Mouse (Mus musculus): Measurements from ENCODE around the gene Depp1. TPM values are rescaled to one million over a fixed set of nuclear protein-coding genes. Genes with fewer than 3 reads are reported as not detected.

Gene Depp1
- total and polyA plus RNA-seq, 2 experiments from 2014 or later: 41.3 to 347 TPM

DNA sequence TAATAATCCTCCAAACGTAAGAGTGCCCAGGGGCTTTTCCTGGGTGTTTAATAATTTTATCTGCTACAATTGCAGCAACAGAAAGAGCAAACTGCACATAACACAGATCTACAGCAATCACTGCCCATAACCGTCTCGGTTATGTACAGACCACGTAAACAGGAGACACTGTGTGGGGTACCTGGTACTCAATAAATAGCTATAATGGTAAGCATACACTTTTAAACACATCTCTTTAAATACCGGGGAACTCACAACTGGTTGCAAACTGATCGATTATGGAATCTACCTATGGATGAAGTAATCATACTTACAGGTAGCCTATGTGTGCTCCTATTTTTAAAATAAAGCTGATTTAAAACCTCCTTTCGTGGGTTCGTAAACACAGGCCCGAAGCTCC is 22.3 kb upstream of the Depp1 start:
- H3K9ac ChIP-seq (replicated peaks; ENCODE audit: low read depth, low read length): peak overlapping the region; percentile 95
- no peaks in the 10 kb centered on the region for H3K9me3 ChIP-seq (replicated peaks; ENCODE audit: control insufficient read depth, low read length)
- no peaks in the 10 kb centered on the region for H3K27me3 ChIP-seq (ENCODE audit: control insufficient read depth, insufficient read depth, low read length)
- peak overlapping the region; percentile 82 for H3K4me3 ChIP-seq (ENCODE audit: low read depth, low read length)
- peak overlapping the region; percentile 94 for H3K27ac ChIP-seq (ENCODE audit: low read depth)
- ATAC-seq (ENCODE audit: insufficient read depth, low read depth): no peak
- 14% methylated on average over 9 of the region's 9 CpGs for WGBS
- no peak for DNase-seq (ENCODE audit: low spot score)
- peaks cover 13% of the 10 kb centered on the region for H3K36me3 ChIP-seq (replicated peaks; ENCODE audit: control insufficient read depth, insufficient read depth, low read length)
- H3K4me2 ChIP-seq (ENCODE audit: low read depth, low read length): peak overlapping the region; percentile 71
- no peak for TF ChIP-seq CTCF (IDR thresholded peaks at IDR 0.05; ENCODE audit: low read depth)
- TF ChIP-seq EP300 (IDR thresholded peaks at IDR 0.05; ENCODE audit: low read depth): no peak
- 0 out of 2 replicates have a peak, but pooled peaks cover 5% of the 10 kb centered on the region for H3K4me1 ChIP-seq (ENCODE audit: control insufficient read depth, insufficient read depth)

- WGBS: under 1% methylated on average over 53 of the region's 56 CpGs
- peak; percentile 89 for ATAC-seq (ENCODE audit: insufficient read depth, low read depth)
- H3K4me2 ChIP-seq (ENCODE audit: low read depth, low read length): peak within 1 kb of the TSS; percentile 71
These were observed 21.8 kb upstream of the Depp1 start, which contains the start of gene Zfp422 for GRCm38 (mm10) chr6:116628539-116629171. Zfp422 (minus strand) TSS chr6:116628999.

GRCm38 (mm10) chr6:116629766-116630165 is 20.6 kb upstream of the Depp1 start:
- no peak for DNase-seq (ENCODE audit: low spot score)
- Histone ChIP-seq H3K27me3 (ENCODE audit: control insufficient read depth, insufficient read depth, low read length) (no peaks in the 10 kb centered on the region), H3K4me3 (ENCODE audit: low read depth, low read length) (no peak overlapping the region), H3K9ac (replicated peaks; ENCODE audit: low read depth, low read length) (no peak overlapping the region), H3K36me3 (replicated peaks; ENCODE audit: control insufficient read depth, insufficient read depth, low read length) (peaks cover 9% of the 10 kb centered on the region; the same call in 1 of the 2 replicates), H3K4me2 (ENCODE audit: low read depth, low read length) (peak overlapping the region; percentile 71; the same call in 1 of the 2 replicates), H3K4me1 (ENCODE audit: control insufficient read depth, insufficient read depth) (peaks cover 11% of the 10 kb centered on the region), H3K27ac (ENCODE audit: low read depth) (peak overlapping the region; percentile 94; the same call in 1 of the 2 replicates), H3K9me3 (replicated peaks; ENCODE audit: control insufficient read depth, low read length) (no peaks in the 10 kb centered on the region)
- 65% methylated on average over 10 of the region's 10 CpGs for WGBS
- TF ChIP-seq CTCF (IDR thresholded peaks at IDR 0.05; ENCODE audit: low read depth) (no peak), EP300 (IDR thresholded peaks at IDR 0.05; ENCODE audit: low read depth) (no peak)
- no peak for ATAC-seq (ENCODE audit: insufficient read depth, low read depth)

More at GRCm38 (mm10) chr6:116628539-116629171, 21.8 kb upstream of the Depp1 start, which contains the start of gene Zfp422:
- peaks cover 13% of the 10 kb centered on the region for H3K36me3 ChIP-seq (replicated peaks; ENCODE audit: control insufficient read depth, insufficient read depth, low read length)
- no peaks in the 10 kb centered on the region for H3K9me3 ChIP-seq (replicated peaks; ENCODE audit: control insufficient read depth, low read length)
- peak; percentile 64 for DNase-seq (ENCODE audit: low spot score)
- H3K27ac ChIP-seq (ENCODE audit: low read depth): peak within 1 kb of the TSS; percentile 94
- H3K27me3 ChIP-seq (ENCODE audit: control insufficient read depth, insufficient read depth, low read length): no peaks in the 10 kb centered on the region
- H3K4me3 ChIP-seq (ENCODE audit: low read depth, low read length): peak within 1 kb of the TSS; percentile 82
- H3K9ac ChIP-seq (replicated peaks; ENCODE audit: low read depth, low read length): peak within 1 kb of the TSS; percentile 95
- no peak for TF ChIP-seq CTCF (IDR thresholded peaks at IDR 0.05; ENCODE audit: low read depth)
- H3K4me1 ChIP-seq (ENCODE audit: control insufficient read depth, insufficient read depth): 0 out of 2 replicates have a peak, but pooled peaks cover 5% of the 10 kb centered on the region

GRCm38 (mm10) chr6:116632129-116632528 is 18.3 kb upstream of the Depp1 start:
- ATAC-seq (ENCODE audit: insufficient read depth, low read depth) (no peak), DNase-seq (ENCODE audit: low spot score) (peak; percentile 71)
- H3K4me2 ChIP-seq (ENCODE audit: low read depth, low read length): no peak overlapping the region

GRCm38 (mm10) chr6:116633741-116634695 is 16.4 kb upstream of the Depp1 start:
- no peaks in the 10 kb centered on the region for H3K9me3 ChIP-seq (replicated peaks; ENCODE audit: control insufficient read depth, low read length)
- H3K4me3 ChIP-seq (ENCODE audit: low read depth, low read length): no peak overlapping the region
- H3K36me3 ChIP-seq (replicated peaks; ENCODE audit: control insufficient read depth, insufficient read depth, low read length): no peaks in the 10 kb centered on the region
- no peak overlapping the region for H3K4me2 ChIP-seq (ENCODE audit: low read depth, low read length)
- TF ChIP-seq EP300 (IDR thresholded peaks at IDR 0.05; ENCODE audit: low read depth) (no peak), CTCF (IDR thresholded peaks at IDR 0.05; ENCODE audit: low read depth) (no peak)
- H3K4me1 ChIP-seq (ENCODE audit: control insufficient read depth, insufficient read depth): peaks cover 49% of the 10 kb centered on the region
- H3K27ac ChIP-seq (ENCODE audit: low read depth): peak overlapping the region; percentile 96
- H3K9ac ChIP-seq (replicated peaks; ENCODE audit: low read depth, low read length): 0 out of 2 replicates have a peak overlapping the region, but pooled peaks have one; percentile 40
- WGBS: 91% methylated on average over 17 of the region's 17 CpGs
- no peaks in the 10 kb centered on the region for H3K27me3 ChIP-seq (ENCODE audit: control insufficient read depth, insufficient read depth, low read length)
- DNase-seq (ENCODE audit: low spot score) (no peak), ATAC-seq (ENCODE audit: insufficient read depth, low read depth) (no peak)

More at GRCm38 (mm10) chr6:116632129-116632528, 18.3 kb upstream of the Depp1 start:
- H3K36me3 ChIP-seq (replicated peaks; ENCODE audit: control insufficient read depth, insufficient read depth, low read length): no peaks in the 10 kb centered on the region
- peaks cover 34% of the 10 kb centered on the region for H3K4me1 ChIP-seq (ENCODE audit: control insufficient read depth, insufficient read depth)
- H3K9ac ChIP-seq (replicated peaks; ENCODE audit: low read depth, low read length): no peak overlapping the region
- H3K27me3 ChIP-seq (ENCODE audit: control insufficient read depth, insufficient read depth, low read length): no peaks in the 10 kb centered on the region
- no peak for TF ChIP-seq EP300 (IDR thresholded peaks at IDR 0.05; ENCODE audit: low read depth)
- peak; percentile 93 for TF ChIP-seq CTCF (IDR thresholded peaks at IDR 0.05; ENCODE audit: low read depth)
- H3K4me3 ChIP-seq (ENCODE audit: low read depth, low read length): no peak overlapping the region
- no peak overlapping the region for H3K27ac ChIP-seq (ENCODE audit: low read depth)
- H3K9me3 ChIP-seq (replicated peaks; ENCODE audit: control insufficient read depth, low read length): no peaks in the 10 kb centered on the region
- 30% methylated on average over 1 of the region's 1 CpGs for WGBS

Data from heart, postnatal 0 days (tissue).